Mouse (Mus musculus) retina, postnatal 1 day (tissue): ENCODE measurements around the gene Gm382.

Source experiments
- DNase-seq: peaks from one replicate; pipeline ENCODE4 v3.0.0-alpha.2; 2012

Gm382 gene

GRCm38 (mm10) chrX:127039672-127040071, at the start of gene Gm382:
Gene Gm382 (plus strand): TSS chrX:127039972.
- DNase-seq = no peak

GRCm38 (mm10) chrX:127070179-127070578, 30.4 kb downstream of the Gm382 start:
- DNase-seq = no peak

GRCm38 (mm10) chrX:127091282-127091681, 51.5 kb downstream of the Gm382 start:
- no peak for DNase-seq

DNA sequence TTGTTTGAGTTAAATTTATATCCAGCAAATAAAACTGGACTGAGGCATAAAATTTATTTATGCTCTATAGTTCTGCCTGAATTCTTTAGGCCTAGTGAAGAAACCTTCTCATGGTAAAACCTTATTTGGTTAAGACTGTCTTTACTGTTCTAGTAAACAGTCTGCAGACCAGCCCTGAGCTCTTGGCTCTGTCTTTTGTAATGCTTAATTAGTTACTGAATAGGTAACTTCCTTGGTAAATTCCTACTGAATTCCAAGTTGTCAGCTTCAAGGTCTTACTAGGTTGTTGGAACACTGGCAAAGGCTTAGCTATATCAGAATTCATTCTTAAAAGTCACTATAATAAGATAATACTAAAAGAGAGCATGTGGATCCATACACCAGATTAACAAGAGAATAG, 53.3 kb downstream of the Gm382 start:
- DNase-seq = no peak

DNA sequence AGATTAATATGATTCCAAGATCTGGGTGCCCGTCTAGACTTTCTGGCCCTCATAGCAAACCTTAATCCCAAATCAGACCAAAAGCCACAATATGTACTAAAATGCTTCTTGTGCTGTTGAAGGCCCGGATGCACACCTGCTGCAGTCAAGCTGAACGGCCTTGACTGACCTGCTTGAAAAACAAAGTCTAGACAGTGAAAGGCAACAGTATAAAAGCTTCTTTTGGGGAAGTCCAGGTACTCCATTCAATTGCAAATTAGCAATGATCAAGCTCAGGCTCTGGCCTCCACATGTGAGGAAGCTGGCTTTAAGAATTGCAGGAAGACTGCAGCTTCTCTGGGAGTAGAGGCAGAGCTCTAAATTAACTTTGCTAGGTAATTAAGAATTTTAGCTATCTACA, 54.2 kb downstream of the Gm382 start:
- DNase-seq = no peak

DNA sequence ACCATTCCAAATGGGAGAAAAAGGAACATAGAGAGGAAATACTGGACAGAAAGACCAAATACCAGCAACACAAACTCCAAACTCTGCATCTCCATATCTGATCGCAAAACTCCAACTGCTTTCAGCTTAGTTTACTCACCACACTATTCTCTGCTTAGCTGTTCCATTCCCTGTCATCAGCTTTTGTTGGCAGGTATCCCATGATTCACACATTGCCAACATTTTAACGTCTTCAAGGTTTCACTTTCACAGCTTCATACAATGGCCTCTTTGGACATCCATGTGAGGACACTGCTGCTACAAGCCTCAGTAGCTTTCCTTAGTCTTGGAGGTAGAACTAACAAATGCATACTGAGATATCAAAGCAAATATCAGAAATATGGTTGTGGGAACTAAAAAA, 64.6 kb downstream of the Gm382 start:
- no peak for DNase-seq
